Mouse (Mus musculus) intestine, embryonic 14.5 days (tissue): Measurements from ENCODE around the gene Borcs6. TPM values are rescaled to one million over a fixed set of nuclear protein-coding genes. Genes with fewer than 3 reads are reported as not detected.
A peak's percentile ranks its signal among the peaks of the same experiment; 100 is the strongest.

Experiments
- ATAC-seq: fragments of 200-750 bp; cut with Nextera tagmentation; replicated peaks from 2 replicates; pipeline ENCODE4 v1.8.0; 2017; ENCODE audit warnings: low read depth, moderate number of reproducible peaks, moderate TSS enrichment, moderate library complexity; ENCODE audit not compliant: low FRiP score, low TSS enrichment
- DNase-seq: peaks from one replicate; pipeline ENCODE4 v3.0.0-alpha.2; 2018; ENCODE audit warnings: low spot score
- H3K27ac ChIP-seq: fragments of 300-500 bp; sonication (generic); 2 replicates; pipeline ENCODE4 v1.5.1; 2014; ENCODE audit warnings: low read depth, mild to moderate bottlenecking, control low read depth
- H3K27me3 ChIP-seq: fragments of 300-500 bp; sonication (generic); replicated peaks from 2 replicates; pipeline ENCODE4 v1.6.1; 2014; ENCODE audit warnings: low read length, control low read depth; ENCODE audit not compliant: control insufficient read depth, insufficient read depth
- H3K36me3 ChIP-seq: fragments of 300-500 bp; sonication (generic); 2 replicates; pipeline ENCODE4 v1.6.1; 2014; ENCODE audit warnings: low read length, control low read depth; ENCODE audit not compliant: control insufficient read depth, insufficient read depth
- H3K4me1 ChIP-seq: fragments of 300-500 bp; sonication (generic); replicated peaks from 2 replicates; pipeline ENCODE4 v1.6.1; 2014; ENCODE audit warnings: low read length, control low read depth, mixed read lengths; ENCODE audit not compliant: control insufficient read depth, insufficient read depth
- H3K4me2 ChIP-seq: fragments of 300-500 bp; sonication (generic); 2 replicates; pipeline ENCODE4 v1.6.1; 2014; ENCODE audit warnings: low read length
- H3K4me3 ChIP-seq: fragments of 300-500 bp; sonication (generic); 2 replicates; pipeline ENCODE4 v1.5.1; 2014; ENCODE audit warnings: low read depth, low read length, control low read depth, mixed read lengths
- H3K9ac ChIP-seq: fragments of 300-500 bp; sonication (generic); 2 replicates; pipeline ENCODE4 v1.6.1; 2014; ENCODE audit warnings: mild to moderate bottlenecking, low read length
- H3K9me3 ChIP-seq: fragments of 300-500 bp; sonication (generic); 2 replicates; pipeline ENCODE4 v1.6.1; 2016; ENCODE audit warnings: low read length, control low read depth; ENCODE audit not compliant: control insufficient read depth
- WGBS: fragments of 180-500 bp; shearing (Covaris S2); extraction: QIAGEN DNeasy Blood & Tissue Kit; methylation state at CpG from one replicate; pipeline ENCODE4 v1.1.7; 2014; 5-methylcytosine and 5-hydroxymethylcytosine counted together
- polyA plus RNA-seq: library from polyadenylated mRNA; unstranded; fragments of >200 nt; fragmentation: Nextera tagmentation; extraction: Ambion mirVana; gene quantifications from 2 replicates; pipeline ENCODE4 v1.2.1, GENCODE M21; 2014

Gene Borcs6
- polyA plus RNA-seq, 1 experiment from 2014 or later, result 8.8 TPM

DNA sequence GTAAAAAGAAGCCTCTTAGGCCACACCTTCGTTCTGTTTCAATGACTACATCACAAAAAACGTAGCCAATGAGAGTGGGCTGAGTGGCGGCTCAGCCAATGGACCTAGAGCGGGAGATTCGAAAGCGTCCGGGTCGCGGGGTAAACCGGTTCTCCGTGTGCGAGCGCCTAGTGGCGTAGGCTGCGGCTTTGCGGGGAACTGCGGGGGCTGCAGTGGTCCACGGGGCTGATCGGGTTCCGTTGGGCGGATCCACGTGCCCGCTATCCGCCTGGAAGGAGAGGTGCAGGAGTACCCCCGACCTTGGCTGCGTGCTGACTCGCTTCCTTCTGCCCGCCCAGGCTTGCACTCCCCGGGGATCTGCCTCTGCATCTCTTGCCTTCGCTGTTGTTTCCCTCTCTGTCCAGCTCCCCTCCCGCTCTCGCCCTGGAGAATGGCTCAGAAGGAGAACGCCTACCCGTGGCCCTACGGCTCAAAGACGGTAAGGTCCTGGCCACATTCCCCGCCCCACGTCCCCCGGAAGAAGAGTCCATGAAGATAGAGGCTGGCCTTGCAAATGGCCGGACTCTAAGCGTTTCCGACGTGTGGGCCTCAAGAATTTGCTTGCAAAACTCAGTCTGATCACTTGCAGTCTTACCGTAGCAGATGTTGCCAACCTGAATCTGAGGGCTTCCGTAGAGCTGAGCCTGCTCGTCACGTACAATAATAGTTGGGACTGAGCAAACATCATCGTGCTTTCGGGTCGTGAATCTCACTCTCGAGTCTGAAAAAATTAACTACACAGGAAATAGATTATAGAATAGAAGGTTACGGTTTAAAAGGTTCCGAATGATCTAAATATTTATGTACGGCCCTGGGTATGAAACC is 13.8 kb upstream of the Borcs6 start, which contains the start of gene Aurkb:
Aurkb (plus strand) TSS at position 117 of the 864 bp plus-strand sequence.
- peak; percentile 90 for DNase-seq
- no peaks in the 10 kb centered on the region for H3K27me3 ChIP-seq
- peak; percentile 59 for ATAC-seq

GRCm38 (mm10) chr11:69046395-69046774 is 13.1 kb upstream of the Borcs6 start:
- Histone ChIP-seq H3K4me1 (peaks cover 15% of the 10 kb centered on the region), H3K4me3 (peak overlapping the region; percentile 94), H3K27me3 (no peaks in the 10 kb centered on the region), H3K9me3 (no peaks in the 10 kb centered on the region), H3K27ac (peak overlapping the region; percentile 91), H3K36me3 (peaks cover 41% of the 10 kb centered on the region), H3K4me2 (peak overlapping the region; percentile 88), H3K9ac (peak overlapping the region; percentile 81)
- ATAC-seq (no peak), DNase-seq (no peak)
- WGBS, result 8% methylated on average over 9 of the region's 9 CpGs

More for the DNA sequence above, 13.8 kb upstream of the Borcs6 start, which contains the start of gene Aurkb:
- Histone ChIP-seq H3K27ac (peak within 1 kb of the TSS; percentile 91), H3K9me3 (no peaks in the 10 kb centered on the region), H3K4me2 (peak within 1 kb of the TSS; percentile 88), H3K4me3 (peak within 1 kb of the TSS; percentile 94), H3K4me1 (peaks cover 15% of the 10 kb centered on the region), H3K36me3 (peaks cover 35% of the 10 kb centered on the region), H3K9ac (peak within 1 kb of the TSS; percentile 81)
- WGBS, result under 1% methylated on average over 54 of the region's 54 CpGs

GRCm38 (mm10) chr11:69047592-69047991 is 11.9 kb upstream of the Borcs6 start:
- no peaks in the 10 kb centered on the region for H3K27me3 ChIP-seq
- WGBS, result 88% methylated on average over 12 of the region's 12 CpGs
- no peak overlapping the region for H3K4me3 ChIP-seq
- H3K27ac ChIP-seq, result no peak overlapping the region
- H3K4me1 ChIP-seq, result peaks cover 15% of the 10 kb centered on the region
- no peak overlapping the region for H3K9ac ChIP-seq
- H3K4me2 ChIP-seq, result peak overlapping the region; percentile 16
- H3K36me3 ChIP-seq, result peaks cover 47% of the 10 kb centered on the region
- no peaks in the 10 kb centered on the region for H3K9me3 ChIP-seq
- DNase-seq (no peak), ATAC-seq (no peak)

GRCm38 (mm10) chr11:69048151-69048550 is 11.4 kb upstream of the Borcs6 start:
- no peak overlapping the region for H3K4me3 ChIP-seq

GRCm38 (mm10) chr11:69050748-69051147 is 8.8 kb upstream of the Borcs6 start:
- H3K9me3 ChIP-seq, result no peaks in the 10 kb centered on the region
- H3K27ac ChIP-seq, result no peak overlapping the region
- ATAC-seq (no peak), DNase-seq (no peak)
- H3K4me3 ChIP-seq, result no peak overlapping the region
- peaks cover 61% of the 10 kb centered on the region for H3K36me3 ChIP-seq
- H3K27me3 ChIP-seq, result no peaks in the 10 kb centered on the region
- 90% methylated on average over 8 of the region's 8 CpGs for WGBS
- no peak overlapping the region for H3K9ac ChIP-seq
- H3K4me1 ChIP-seq, result peaks cover 15% of the 10 kb centered on the region
- no peak overlapping the region for H3K4me2 ChIP-seq

More at GRCm38 (mm10) chr11:69048151-69048550, 11.4 kb upstream of the Borcs6 start:
- H3K27me3 ChIP-seq, result no peaks in the 10 kb centered on the region
- no peak overlapping the region for H3K27ac ChIP-seq
- WGBS, result 93% methylated on average over 14 of the region's 14 CpGs
- no peak overlapping the region for H3K4me2 ChIP-seq
- H3K9me3 ChIP-seq, result no peaks in the 10 kb centered on the region
- peaks cover 52% of the 10 kb centered on the region for H3K36me3 ChIP-seq
- H3K4me1 ChIP-seq, result peaks cover 15% of the 10 kb centered on the region
- no peak overlapping the region for H3K9ac ChIP-seq
- ATAC-seq (no peak), DNase-seq (no peak)

DNA sequence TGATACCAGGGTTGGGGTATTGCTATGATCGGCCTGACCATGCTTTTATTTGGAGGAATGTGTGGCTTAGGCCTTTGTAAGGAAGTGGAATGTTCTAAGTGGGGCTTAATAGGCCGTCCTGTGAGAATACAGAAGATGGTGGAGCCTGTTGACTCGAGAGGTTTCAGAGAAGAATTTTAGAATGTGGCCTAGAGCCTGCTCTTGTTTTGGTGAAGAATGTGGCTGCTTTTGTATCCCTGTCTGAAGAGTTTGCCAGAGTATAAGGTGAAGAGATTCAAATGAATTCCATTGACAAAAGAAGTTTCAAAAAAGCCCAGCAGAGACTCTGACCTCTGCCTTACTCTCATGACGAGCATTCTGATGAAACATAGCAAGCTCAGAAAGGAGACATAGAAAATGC is 7.7 kb upstream of the Borcs6 start:
- H3K9ac ChIP-seq, result no peak overlapping the region
- DNase-seq, result no peak
- H3K36me3 ChIP-seq, result peaks cover 61% of the 10 kb centered on the region
- no peaks in the 10 kb centered on the region for H3K27me3 ChIP-seq
- H3K9me3 ChIP-seq, result no peaks in the 10 kb centered on the region
- WGBS, result 90% methylated on average over 4 of the region's 4 CpGs
- H3K4me3 ChIP-seq, result no peak overlapping the region
- H3K4me1 ChIP-seq, result peaks cover 10% of the 10 kb centered on the region
- H3K4me2 ChIP-seq, result no peak overlapping the region
- H3K27ac ChIP-seq, result no peak overlapping the region
- no peak for ATAC-seq

- Histone ChIP-seq H3K27me3 (no peaks in the 10 kb centered on the region), H3K9ac (no peak overlapping the region), H3K4me2 (no peak overlapping the region), H3K9me3 (no peaks in the 10 kb centered on the region), H3K4me1 (no peaks in the 10 kb centered on the region), H3K36me3 (peaks cover 54% of the 10 kb centered on the region), H3K4me3 (no peak overlapping the region), H3K27ac (no peak overlapping the region)
- 88% methylated on average over 2 of the region's 2 CpGs for WGBS
- DNase-seq, result no peak
- ATAC-seq, result no peak
Observed at GRCm38 (mm10) chr11:69052824-69053421, 6.6 kb upstream of the Borcs6 start.

DNA sequence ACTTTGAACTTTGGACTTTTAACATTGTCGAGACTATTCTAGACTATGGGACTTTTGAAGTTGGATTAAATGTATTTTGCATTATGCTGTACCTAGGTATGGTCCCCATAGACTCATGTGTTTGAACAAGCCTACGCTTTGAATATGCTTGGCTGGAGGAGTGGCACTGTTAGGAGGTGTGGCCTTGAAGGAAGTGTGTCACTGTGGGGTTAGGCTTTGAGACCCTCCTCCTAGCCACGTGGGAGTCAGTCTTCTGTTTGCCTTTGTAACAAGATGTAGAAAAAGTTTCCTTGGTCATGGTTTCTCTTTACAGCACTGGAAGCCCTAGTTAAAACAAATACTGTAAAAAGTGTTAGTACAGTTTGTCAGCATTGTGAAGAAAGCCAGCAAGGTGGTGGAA is 5.7 kb upstream of the Borcs6 start:
- DNase-seq (no peak), ATAC-seq (no peak)
- H3K9ac ChIP-seq, result no peak overlapping the region
- no peak overlapping the region for H3K27ac ChIP-seq
- no peaks in the 10 kb centered on the region for H3K9me3 ChIP-seq
- 70% methylated on average over 3 of the region's 3 CpGs for WGBS
- no peak overlapping the region for H3K4me2 ChIP-seq
- no peaks in the 10 kb centered on the region for H3K27me3 ChIP-seq
- H3K36me3 ChIP-seq, result peaks cover 45% of the 10 kb centered on the region
- H3K4me1 ChIP-seq, result peaks cover 6% of the 10 kb centered on the region
- H3K4me3 ChIP-seq, result no peak overlapping the region
